8 mouse cellular contexts compared by ENCODE assay signal in the genomic region with DNA sequence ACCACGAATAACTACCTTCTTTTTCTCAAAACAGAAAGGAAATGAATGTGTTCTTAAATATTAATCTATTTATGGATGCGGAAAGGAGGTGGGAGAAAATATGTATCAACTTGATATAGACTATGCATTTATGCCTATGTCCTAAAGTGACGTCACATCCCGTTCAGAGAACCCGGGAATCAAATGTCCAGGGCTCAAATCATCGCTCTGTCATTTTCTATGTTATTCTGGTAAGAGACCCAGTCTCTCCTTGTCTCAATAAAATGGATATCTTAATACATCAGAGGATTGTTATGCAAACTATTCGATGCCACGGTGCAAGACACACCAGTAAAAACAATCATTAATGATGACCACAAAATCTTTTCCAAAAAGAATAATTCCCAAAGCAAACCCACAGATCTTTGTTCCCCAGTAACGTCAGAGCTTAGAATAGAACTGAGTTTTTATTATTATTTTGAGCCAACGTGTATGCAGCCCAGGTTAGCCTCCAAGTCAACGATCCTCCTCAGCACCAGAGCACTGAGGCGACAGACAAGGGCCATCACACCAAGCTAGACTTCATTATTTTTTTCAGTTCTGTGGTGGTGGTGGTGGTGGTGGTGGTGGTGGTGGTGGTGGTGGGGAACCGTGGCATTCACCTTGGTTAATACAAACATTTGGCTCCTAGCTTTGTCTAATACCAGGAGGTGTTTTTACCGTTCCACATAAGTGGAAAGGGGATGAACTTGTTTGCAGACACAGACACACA. TPM values are rescaled to one million over a fixed set of nuclear protein-coding genes. Genes with fewer than 3 reads are reported as not detected.
DNase-seq lines count a peak whose midpoint lies in the region; ATAC-seq and TF ChIP-seq lines count a peak whose summit lies in the region.

No protein-coding gene starts in this region.

- TF ChIP-seq POLR2A in heart, adult 2 months (IDR thresholded peaks at IDR 0.05; ENCODE audit: insufficient read depth, low read depth, low read length): no peak

- peak overlapping the region; percentile 62 for H3K4me2 ChIP-seq in midbrain, embryonic 11.5 days

- no peaks in the 10 kb centered on the region for H3K9me3 ChIP-seq in midbrain, embryonic 11.5 days (ENCODE audit: control insufficient read depth, low read length)

- peaks cover 4% of the 10 kb centered on the region; the same call in 1 of the 2 replicates for H3K79me2 ChIP-seq in heart, adult 2 months (replicated peaks; ENCODE audit: control insufficient read depth, insufficient read depth, low read length)

- H3K27ac ChIP-seq in heart, adult 2 months: peak overlapping the region; percentile 96
- H3K27ac ChIP-seq in midbrain, embryonic 11.5 days (ENCODE audit: low read depth, low read length): peak overlapping the region; percentile 58; the same call in 1 of the 2 replicates

- peak overlapping the region; percentile 94 for H3K4me3 ChIP-seq in heart, adult 2 months
- peak overlapping the region; percentile 79 for H3K4me3 ChIP-seq in midbrain, embryonic 11.5 days (ENCODE audit: low read depth, low read length)

- peak; percentile 0; the same call in 1 of the 2 replicates for ATAC-seq in midbrain, embryonic 11.5 days (ENCODE audit: low FRiP score)

- peaks cover 3% of the 10 kb centered on the region for H3K4me1 ChIP-seq in heart, adult 2 months (ENCODE audit: control insufficient read depth, insufficient read depth, low read length)
- H3K4me1 ChIP-seq in midbrain, embryonic 11.5 days (ENCODE audit: control insufficient read depth, insufficient read depth, low read length): peaks cover 11% of the 10 kb centered on the region

- no peak for DNase-seq in heart, adult 2 months
- DNase-seq in heart, postnatal 25 days (ENCODE audit: low spot score): no peak
- DNase-seq in thymus, postnatal 25 days: peak; percentile 8
- DNase-seq in thymus, postnatal 4 days: no peak
- peak; percentile 16 to 24 for DNase-seq in heart, postnatal 10 days
- DNase-seq in midbrain, embryonic 11.5 days (ENCODE audit: low spot score, missing footprints): peak; percentile 89
- DNase-seq in gastrocnemius, adult 8-10 months (ENCODE audit: low spot score in 2 of 2): no peak
- no peak for DNase-seq in urinary bladder, postnatal 4 days (ENCODE audit: low spot score in 2 of 2)

- intact Hi-C loops in heart, adult 2 months (cut with DNase I): loop anchor here (2.0 to 5.0 kb wide), 5 partner anchors 46 to 244 kb away; partner anchors contain the start of genes Calhm5, Nt5dc1 and Trappc3l
- intact Hi-C loops in heart, postnatal 25 days (cut with DNase I): loop anchor here (1.0 to 5.0 kb wide), 5 partner anchors 74 to 262 kb away; partner anchors contain the start of genes Calhm5, Dse, Rwdd1 and Trappc3l
- intact Hi-C loops in heart, postnatal 10 days (cut with DNase I): loop anchor here (2.0 to 5.0 kb wide), 6 partner anchors 46 to 264 kb away; partner anchors contain the start of genes Calhm5, Dse and Rwdd1

- no peaks in the 10 kb centered on the region for H3K27me3 ChIP-seq in heart, adult 2 months (ENCODE audit: control insufficient read depth, insufficient read depth, low read length)
- no peaks in the 10 kb centered on the region for H3K27me3 ChIP-seq in midbrain, embryonic 11.5 days (ENCODE audit: control insufficient read depth, insufficient read depth, low read length)

- TF ChIP-seq EP300 in heart, adult 2 months (IDR thresholded peaks at IDR 0.05; ENCODE audit: insufficient read depth, low read depth, low read length): no peak

- H3K36me3 ChIP-seq in heart, adult 2 months (ENCODE audit: control insufficient read depth, insufficient read depth, low read length): peaks cover 12% of the 10 kb centered on the region
- no peaks in the 10 kb centered on the region for H3K36me3 ChIP-seq in midbrain, embryonic 11.5 days (ENCODE audit: control insufficient read depth, insufficient read depth, low read length)

- no peak for TF ChIP-seq CTCF in heart, adult 2 months (IDR thresholded peaks at IDR 0.05)

- H3K9ac ChIP-seq in heart, adult 2 months (ENCODE audit: low read depth, low read length): peak overlapping the region; percentile 81
- peak overlapping the region; percentile 86 for H3K9ac ChIP-seq in midbrain, embryonic 11.5 days (ENCODE audit: low read length)

- 7% methylated on average over 14 of the region's 14 CpGs for WGBS in heart, adult 2 months
- WGBS in midbrain, embryonic 11.5 days: 21% methylated on average over 14 of the region's 14 CpGs

RNA-seq across cellular contexts. Expression of gene Tspyl1, which starts 0.6 kb away (rescaled TPM):
- 10 to 100 TPM; 57.0 to 64.4 TPM for total RNA-seq in heart, adult 2 months (2021)
- polyA plus RNA-seq in heart, adult 2 months (2012; rRNA removed): 30.6 and 55.3 TPM in 2 replicates
- total RNA-seq in heart, postnatal 25 days (2021): 10 to 100 TPM; 53.9 to 58.5 TPM
- total RNA-seq in heart, postnatal 10 days (2021): 10 to 100 TPM; 52.3 to 57.4 TPM
- 68.8 and 76.8 TPM in 2 replicates for polyA plus RNA-seq in midbrain, embryonic 11.5 days (2014; fragmentation: Nextera tagmentation; extraction: Ambion mirVana)
- total RNA-seq in gastrocnemius, adult 8-10 months (2022): 10 to 100 TPM; 63.1 to 70.8 (median 66.4) TPM

RNA-seq across cellular contexts. Expression of gene Tspyl4, which starts 15.9 kb away (rescaled TPM):
- total RNA-seq in heart, adult 2 months (2021): 10 to 100 TPM; 12.4 to 18.0 TPM
- polyA plus RNA-seq in heart, adult 2 months (2012; rRNA removed): 8.4 and 17.0 TPM in 2 replicates
- 10 to 100 TPM in 1 of 2 experiments, 1 to 10 TPM in 1; 8.4 to 10.7 TPM for total RNA-seq in heart, postnatal 25 days (2021)
- total RNA-seq in heart, postnatal 10 days (2021): 10 to 100 TPM; 12.3 to 13.6 TPM
- polyA plus RNA-seq in midbrain, embryonic 11.5 days (2014; fragmentation: Nextera tagmentation; extraction: Ambion mirVana): 26.9 and 32.7 TPM in 2 replicates
- total RNA-seq in gastrocnemius, adult 8-10 months (2022): 1 to 10 TPM; 1.3 to 1.7 (median 1.4) TPM

Comparison
In these comparisons a context has a peak if more than half of its experiments do, and no peak if none do; other contexts are left out.
1. DNase-seq: peak in thymus, postnatal 25 days (single experiment), heart, postnatal 10 days (2 of 2) and midbrain, embryonic 11.5 days (single experiment); none in heart, adult 2 months (0 of 2), heart, postnatal 25 days (single experiment), thymus, postnatal 4 days (single experiment), gastrocnemius, adult 8-10 months (0 of 2) and urinary bladder, postnatal 4 days (0 of 2).